Mouse (Mus musculus) left cerebral cortex, adult 2 months (tissue): ENCODE data around the gene Tchh. TPM values are rescaled to one million over a fixed set of nuclear protein-coding genes. Genes with fewer than 3 reads are reported as not detected.

ENCODE experiments used
- DNase-seq, 2 experiments: peaks; one replicate each; pipeline ENCODE4 v3.0.0; 2021 to 2022; ENCODE audit warnings: low spot score in 2 of 2, mixed read lengths in 1 of 2; ENCODE audit errors: extremely low spot score in 1 of 2
- H3K27ac ChIP-seq: fragments of 200-600 bp; 2 replicates; pipeline ENCODE4 v1.8.1; 2022
- H3K4me3 ChIP-seq: fragments of 200-600 bp; 2 replicates; pipeline ENCODE4 v1.8.1; 2022
- CTCF ChIP-seq: fragments of 200-600 bp; IDR thresholded peaks from 2 replicates; pipeline ENCODE4 v1.8.1; 2022; ENCODE audit warnings: antibody characterized with exemption, mild to moderate bottlenecking, moderate library complexity
- intact Hi-C: fragments of 180-260 bp; cut with DNase I; formaldehyde crosslinking; loops from one replicate; pipeline ENCODE4 v1.15.1; 2025
- microRNA-seq, 2 experiments: library from miRNA; unstranded; fragments of <30 nt; microRNA quantifications; one replicate each; pipeline ENCODE4 v1.2.0; 2021
- total RNA-seq, 2 experiments: library from RNA; stranded (reverse); gene quantifications; 2 replicates each; pipeline ENCODE4 v1.2.3; 2021

The Tchh gene
- total RNA-seq, 2 experiments from 2014 or later: 2.5 to 2.6 TPM

- intact Hi-C loops: loop anchor here (10.0 kb wide), 1 partner anchor 592 kb away; no protein-coding TSS in a partner anchor
- TF ChIP-seq CTCF: no peak
- Histone ChIP-seq H3K27ac (no peak overlapping the region), H3K4me3 (no peak overlapping the region)
- no peak for DNase-seq
Observed at GRCm38 (mm10) chr3:93497131-93497530, 55.0 kb downstream of the Tchh start.

Small RNAs within 50 kb of the gene (microRNA-seq; reads per million reads assigned to microRNA genes)
- 0 reads per million in 2 experiments for gene Gm22752

Other genes starting within 250 kb of the Tchh start
- not detected for gene Flg2, start 245.1 kb upstream of the Tchh start, total RNA-seq
- not detected for gene Flg, start 168.8 kb upstream of the Tchh start, total RNA-seq
- not detected for gene Hrnr, start 122.6 kb upstream of the Tchh start, total RNA-seq
- gene Rptn, start 48.6 kb upstream of the Tchh start, total RNA-seq: not detected
- gene Tchhl1, start 26.4 kb downstream of the Tchh start, total RNA-seq: not detected
- 10 to 100 TPM in 1 of 2 experiments, 1 to 10 TPM in 1; 8.0 to 11.0 TPM for gene S100a11, start 78.2 kb downstream of the Tchh start, total RNA-seq
- 10 to 100 TPM; 42.6 to 43.7 TPM for gene S100a10, start 112.8 kb downstream of the Tchh start, total RNA-seq
- gene Tdpoz2, start 210.4 kb downstream of the Tchh start, total RNA-seq: not detected
- not detected for gene Tdpoz1, start 234.0 kb downstream of the Tchh start, total RNA-seq